Mouse (Mus musculus) forebrain, postnatal 0 days (tissue): Measurements from ENCODE around the gene Tmem211. TPM values are rescaled to one million over a fixed set of nuclear protein-coding genes. Genes with fewer than 3 reads are reported as not detected.

Experiments used
- ATAC-seq: fragments of 200-750 bp; cut with Nextera tagmentation; 2 replicates; pipeline ENCODE4 v1.8.0; 2017; ENCODE audit warnings: mild to moderate bottlenecking, moderate library complexity
- DNase-seq: peaks from one replicate; pipeline ENCODE4 v3.0.0-alpha.2; 2015
- H3K27ac ChIP-seq: fragments of 300-500 bp; sonication (generic); 2 replicates; pipeline ENCODE4 v1.5.1; 2014; ENCODE audit warnings: low read depth, mild to moderate bottlenecking, antibody characterized with exemption, low read length, moderate library complexity, mixed read lengths
- H3K27me3 ChIP-seq: fragments of 300-500 bp; sonication (generic); 2 replicates; pipeline ENCODE4 v1.6.1; 2014; ENCODE audit warnings: mild to moderate bottlenecking, low read length, mixed read lengths; ENCODE audit not compliant: insufficient read depth
- H3K36me3 ChIP-seq: fragments of 300-500 bp; sonication (generic); 2 replicates; pipeline ENCODE4 v1.6.1; 2014; ENCODE audit warnings: mild to moderate bottlenecking, moderate library complexity; ENCODE audit not compliant: insufficient read depth
- H3K4me1 ChIP-seq: fragments of 300-500 bp; sonication (generic); 2 replicates; pipeline ENCODE4 v1.6.1; 2014; ENCODE audit warnings: antibody characterized with exemption; ENCODE audit not compliant: insufficient read depth
- H3K4me2 ChIP-seq: fragments of 300-500 bp; sonication (generic); 2 replicates; pipeline ENCODE4 v1.6.1; 2014; ENCODE audit warnings: low read depth, mild to moderate bottlenecking, moderate library complexity
- H3K4me3 ChIP-seq: fragments of 300-500 bp; sonication (generic); 2 replicates; pipeline ENCODE4 v1.5.1; 2014; ENCODE audit warnings: low read depth, low read length, mixed read lengths
- H3K9ac ChIP-seq: fragments of 300-500 bp; sonication (generic); 2 replicates; pipeline ENCODE4 v1.6.1; 2014; ENCODE audit warnings: mild to moderate bottlenecking
- H3K9me3 ChIP-seq: fragments of 300-500 bp; sonication (generic); 2 replicates; pipeline ENCODE4 v1.6.1; 2016; ENCODE audit warnings: low read length
- CTCF ChIP-seq: sonication (generic); IDR thresholded peaks from 2 replicates; pipeline ENCODE4 v1.5.1; 2016; ENCODE audit warnings: antibody characterized with exemption, control low read depth, low read depth
- WGBS: fragments of 180-500 bp; shearing (Covaris S2); extraction: QIAGEN DNeasy Blood & Tissue Kit; methylation state at CpG from one replicate; pipeline ENCODE4 v1.1.7; 2014; 5-methylcytosine and 5-hydroxymethylcytosine counted together
- polyA plus RNA-seq: library from polyadenylated mRNA; unstranded; fragments of >200 nt; fragmentation: Nextera tagmentation; extraction: Ambion mirVana; gene quantifications from 2 replicates; pipeline ENCODE4 v1.2.1, GENCODE M21; 2015
- total RNA-seq: library from RNA; depleted of rRNA; stranded (reverse); fragments of >200 nt; gene quantifications from 2 replicates; pipeline ENCODE4 v1.2.3, GENCODE M21; 2014

Gene Tmem211
- total and polyA plus RNA-seq, 2 experiments from 2014 or later: not detected

GRCm38 (mm10) chr5:113212156-113212835, 14.4 kb upstream of the Tmem211 start:
- no peaks in the 10 kb centered on the region for H3K27me3 ChIP-seq
- H3K27ac ChIP-seq: no peak overlapping the region
- DNase-seq (no peak), ATAC-seq (no peak)
- H3K9ac ChIP-seq: no peak overlapping the region
- WGBS: 82% methylated on average over 10 of the region's 10 CpGs
- TF ChIP-seq CTCF: no peak
- no peak overlapping the region for H3K4me3 ChIP-seq
- H3K4me1 ChIP-seq: peaks cover 7% of the 10 kb centered on the region; the same call in 1 of the 2 replicates
- no peaks in the 10 kb centered on the region for H3K36me3 ChIP-seq
- H3K4me2 ChIP-seq: no peak overlapping the region
- no peaks in the 10 kb centered on the region for H3K9me3 ChIP-seq

GRCm38 (mm10) chr5:113214041-113214440, 12.7 kb upstream of the Tmem211 start:
- Histone ChIP-seq H3K27ac (no peak overlapping the region), H3K27me3 (no peaks in the 10 kb centered on the region), H3K9me3 (no peaks in the 10 kb centered on the region), H3K4me1 (peaks cover 4% of the 10 kb centered on the region; the same call in 1 of the 2 replicates), H3K4me3 (no peak overlapping the region), H3K4me2 (no peak overlapping the region), H3K9ac (no peak overlapping the region), H3K36me3 (no peaks in the 10 kb centered on the region)
- DNase-seq (no peak), ATAC-seq (no peak)
- no peak for TF ChIP-seq CTCF
- WGBS: 88% methylated on average over 7 of the region's 8 CpGs

GRCm38 (mm10) chr5:113214455-113214854, 12.3 kb upstream of the Tmem211 start:
- no peaks in the 10 kb centered on the region; the same call in 1 of the 2 replicates for H3K4me1 ChIP-seq
- no peaks in the 10 kb centered on the region for H3K27me3 ChIP-seq
- TF ChIP-seq CTCF: no peak
- ATAC-seq (no peak), DNase-seq (no peak)
- no peak overlapping the region for H3K27ac ChIP-seq
- no peak overlapping the region for H3K9ac ChIP-seq
- H3K9me3 ChIP-seq: no peaks in the 10 kb centered on the region
- H3K36me3 ChIP-seq: no peaks in the 10 kb centered on the region
- 65% methylated on average over 11 of the region's 11 CpGs for WGBS
- H3K4me3 ChIP-seq: no peak overlapping the region
- no peak overlapping the region for H3K4me2 ChIP-seq

GRCm38 (mm10) chr5:113215610-113216011, 11.1 kb upstream of the Tmem211 start:
- no peak for TF ChIP-seq CTCF
- 88% methylated on average over 9 of the region's 9 CpGs for WGBS

DNA sequence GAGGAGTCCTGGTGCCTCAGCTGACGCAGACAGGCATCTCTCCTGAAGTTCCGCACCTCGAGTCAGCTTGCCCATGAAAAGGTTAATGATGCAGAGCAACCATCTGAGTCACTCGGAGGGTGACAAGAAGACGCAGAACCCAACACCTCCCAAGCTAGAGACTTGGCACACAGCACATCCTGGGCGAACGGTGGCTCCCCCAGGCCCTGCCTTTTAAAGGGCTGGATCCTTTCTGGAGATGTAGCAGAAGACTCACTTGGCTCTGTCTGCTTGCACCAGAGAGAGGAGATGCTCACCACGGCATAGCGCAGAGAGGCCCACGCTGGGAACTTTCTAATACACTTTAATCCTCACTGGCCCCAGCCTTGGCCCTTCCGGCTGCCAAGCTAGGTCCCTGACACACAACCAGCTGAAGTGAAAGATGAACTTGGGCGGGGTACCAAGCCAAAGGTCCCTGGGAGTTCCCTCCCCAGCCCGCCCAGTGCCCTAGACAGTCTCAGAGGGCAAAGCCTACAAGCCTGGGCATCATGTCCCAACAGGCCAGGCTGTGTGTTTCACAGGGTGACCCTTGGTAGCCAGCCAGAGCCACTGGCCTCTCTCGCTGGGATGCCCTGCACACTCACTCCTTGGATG, 10.3 kb upstream of the Tmem211 start:
- WGBS: 68% methylated on average over 14 of the region's 14 CpGs
- no peak for TF ChIP-seq CTCF
- H3K9ac ChIP-seq: no peak overlapping the region

More at GRCm38 (mm10) chr5:113215610-113216011, 11.1 kb upstream of the Tmem211 start:
- H3K9ac ChIP-seq: no peak overlapping the region
- no peak for ATAC-seq
- H3K9me3 ChIP-seq: no peaks in the 10 kb centered on the region
- no peak overlapping the region for H3K4me2 ChIP-seq
- no peak for DNase-seq
- H3K27me3 ChIP-seq: no peaks in the 10 kb centered on the region
- H3K4me3 ChIP-seq: no peak overlapping the region
- H3K36me3 ChIP-seq: no peaks in the 10 kb centered on the region
- no peaks in the 10 kb centered on the region for H3K4me1 ChIP-seq
- no peak overlapping the region for H3K27ac ChIP-seq

DNA sequence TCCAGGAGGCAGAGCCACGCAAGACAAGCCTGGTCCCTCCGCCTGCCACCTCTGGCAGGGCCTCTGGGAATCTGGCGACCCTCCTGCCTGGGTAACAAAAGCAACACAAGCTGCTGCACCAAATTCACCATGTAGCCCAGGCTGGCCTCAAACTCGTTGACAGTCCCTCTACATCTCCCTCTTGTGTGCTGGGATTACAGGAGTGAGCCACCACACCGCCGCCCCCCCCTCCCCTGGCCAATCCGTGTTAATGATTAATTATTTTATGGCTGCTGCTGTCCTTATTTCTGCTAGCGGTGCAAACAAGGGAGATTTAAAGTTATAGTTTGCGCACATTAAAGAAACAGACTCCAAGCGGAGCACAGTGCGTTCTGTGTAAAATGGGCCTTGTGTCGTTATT, 9.6 kb upstream of the Tmem211 start:
- ATAC-seq: no peak
- WGBS: 70% methylated on average over 12 of the region's 12 CpGs
- Histone ChIP-seq H3K36me3 (no peaks in the 10 kb centered on the region), H3K4me2 (no peak overlapping the region), H3K4me1 (no peaks in the 10 kb centered on the region), H3K27me3 (no peaks in the 10 kb centered on the region), H3K9ac (no peak overlapping the region), H3K4me3 (no peak overlapping the region), H3K27ac (no peak overlapping the region), H3K9me3 (no peaks in the 10 kb centered on the region)
- TF ChIP-seq CTCF: no peak
- no peak for DNase-seq

More for the DNA sequence above, 10.3 kb upstream of the Tmem211 start:
- Histone ChIP-seq H3K27ac (no peak overlapping the region), H3K9me3 (no peaks in the 10 kb centered on the region), H3K4me1 (no peaks in the 10 kb centered on the region), H3K4me2 (no peak overlapping the region), H3K27me3 (no peaks in the 10 kb centered on the region), H3K36me3 (no peaks in the 10 kb centered on the region), H3K4me3 (no peak overlapping the region)
- DNase-seq (no peak), ATAC-seq (no peak)

DNA sequence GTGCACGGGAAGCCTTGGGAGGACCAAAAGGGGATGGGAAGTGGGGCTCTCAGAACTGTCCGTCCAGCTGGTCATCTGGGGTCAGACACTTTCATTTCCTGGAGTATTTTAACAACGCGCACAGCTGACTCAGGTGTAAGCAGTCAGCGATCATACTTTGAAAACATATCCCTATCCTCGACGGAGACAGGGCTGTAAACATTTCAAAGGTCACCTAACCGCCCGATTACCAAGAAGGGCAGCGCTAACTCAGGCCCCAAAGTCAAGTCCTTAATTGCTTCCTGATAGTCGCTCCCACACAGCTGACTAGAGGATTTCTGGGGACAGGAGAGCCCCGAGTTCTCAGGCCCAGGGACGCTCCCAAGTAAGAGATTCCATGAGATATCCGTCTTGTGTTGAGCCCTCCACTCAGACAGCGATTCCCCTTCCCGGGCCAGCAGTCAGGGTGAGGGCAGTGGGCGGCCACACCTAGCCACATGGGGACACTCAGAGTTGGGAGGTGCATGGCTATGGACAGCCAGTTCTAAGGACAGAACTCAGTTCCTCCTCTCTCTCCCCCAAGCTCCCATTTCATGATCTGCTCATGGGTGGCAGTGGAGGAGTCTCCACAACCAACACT, 8.0 kb upstream of the Tmem211 start:
- Histone ChIP-seq H3K27ac (no peak overlapping the region), H3K4me1 (no peaks in the 10 kb centered on the region), H3K9ac (no peak overlapping the region), H3K4me2 (no peak overlapping the region), H3K36me3 (no peaks in the 10 kb centered on the region), H3K9me3 (no peaks in the 10 kb centered on the region), H3K4me3 (no peak overlapping the region), H3K27me3 (no peaks in the 10 kb centered on the region)
- no peak for TF ChIP-seq CTCF
- no peak for ATAC-seq
- no peak for DNase-seq
- WGBS: 87% methylated on average over 17 of the region's 17 CpGs
